Mouse (Mus musculus): ENCODE measurements at regions not wholly inside any gene's neighbourhood (a gene's known extent, or its start where the extent isn't known, plus 50 kb on each side); places are given as distances from the start of the nearest gene placed in this dataset.
A peak's percentile ranks its signal among the peaks of the same experiment; 100 is the strongest.
"Not testable (repeated sequence)": the region's sequence is repeated elsewhere in the genome, so short reads cannot be mapped to it uniquely, and the experiment has no call there.

- H3K27ac ChIP-seq (replicated peaks; ENCODE audit: low read depth, low read length); H3K9ac ChIP-seq (replicated peaks; ENCODE audit: low read length); H3K4me3 ChIP-seq (replicated peaks; ENCODE audit: low read depth, low read length); ATAC-seq (ENCODE audit: low FRiP score, low TSS enrichment); H3K4me2 ChIP-seq (ENCODE audit: low read length); H3K36me3 ChIP-seq (ENCODE audit: control insufficient read depth, insufficient read depth, low read length); H3K27me3 ChIP-seq (ENCODE audit: control insufficient read depth, insufficient read depth, low read length); DNase-seq; H3K4me1 ChIP-seq (ENCODE audit: control insufficient read depth, insufficient read depth, low read length); H3K9me3 ChIP-seq (ENCODE audit: control insufficient read depth, low read length): not testable (repeated sequence)
- WGBS = 72% methylated on average over 1 of the region's 1 CpGs
Measured at GRCm38 (mm10) chr3:29024851-29025250, 57.0 kb upstream of the Egfem1 start.

GRCm38 (mm10) chr3:29027726-29028125 lies 54.1 kb upstream of the Egfem1 start:
- no peak overlapping the region for H3K4me3 ChIP-seq (replicated peaks; ENCODE audit: low read depth, low read length)
- no peaks in the 10 kb centered on the region for H3K36me3 ChIP-seq (ENCODE audit: control insufficient read depth, insufficient read depth, low read length)
- no peak for ATAC-seq (ENCODE audit: low FRiP score, low TSS enrichment)
- no peak overlapping the region for H3K4me2 ChIP-seq (ENCODE audit: low read length)
- no peaks in the 10 kb centered on the region for H3K27me3 ChIP-seq (ENCODE audit: control insufficient read depth, insufficient read depth, low read length)
- H3K9me3 ChIP-seq (ENCODE audit: control insufficient read depth, low read length) = no peaks in the 10 kb centered on the region
- DNase-seq = no peak
- H3K4me1 ChIP-seq (ENCODE audit: control insufficient read depth, insufficient read depth, low read length) = no peaks in the 10 kb centered on the region
- no peak overlapping the region for H3K27ac ChIP-seq (replicated peaks; ENCODE audit: low read depth, low read length)
- no peak overlapping the region for H3K9ac ChIP-seq (replicated peaks; ENCODE audit: low read length)
- WGBS = 75% methylated on average over 2 of the region's 2 CpGs

GRCm38 (mm10) chr3:29030791-29031190 lies 51.0 kb upstream of the Egfem1 start:
- H3K4me1 ChIP-seq (ENCODE audit: control insufficient read depth, insufficient read depth, low read length) = no peaks in the 10 kb centered on the region
- DNase-seq (peak; percentile 27), ATAC-seq (ENCODE audit: low FRiP score, low TSS enrichment) (no peak)
- H3K9ac ChIP-seq (replicated peaks; ENCODE audit: low read length) = no peak overlapping the region
- H3K9me3 ChIP-seq (ENCODE audit: control insufficient read depth, low read length) = no peaks in the 10 kb centered on the region
- no peak overlapping the region for H3K4me2 ChIP-seq (ENCODE audit: low read length)
- no peak overlapping the region for H3K27ac ChIP-seq (replicated peaks; ENCODE audit: low read depth, low read length)
- H3K36me3 ChIP-seq (ENCODE audit: control insufficient read depth, insufficient read depth, low read length) = no peaks in the 10 kb centered on the region
- no peaks in the 10 kb centered on the region for H3K27me3 ChIP-seq (ENCODE audit: control insufficient read depth, insufficient read depth, low read length)
- no peak overlapping the region for H3K4me3 ChIP-seq (replicated peaks; ENCODE audit: low read depth, low read length)
- WGBS = 43% methylated on average over 7 of the region's 7 CpGs

- H3K4me1 ChIP-seq (ENCODE audit: control insufficient read depth, insufficient read depth, low read length) = no peaks in the 10 kb centered on the region
- WGBS = 52% methylated on average over 3 of the region's 3 CpGs
- DNase-seq (peak; percentile 32), ATAC-seq (ENCODE audit: low FRiP score, low TSS enrichment) (no peak)
- no peaks in the 10 kb centered on the region for H3K9me3 ChIP-seq (ENCODE audit: control insufficient read depth, low read length)
- no peak overlapping the region for H3K9ac ChIP-seq (replicated peaks; ENCODE audit: low read length)
- H3K27ac ChIP-seq (replicated peaks; ENCODE audit: low read depth, low read length) = no peak overlapping the region
- no peak overlapping the region for H3K4me2 ChIP-seq (ENCODE audit: low read length)
- H3K36me3 ChIP-seq (ENCODE audit: control insufficient read depth, insufficient read depth, low read length) = no peaks in the 10 kb centered on the region
- H3K27me3 ChIP-seq (ENCODE audit: control insufficient read depth, insufficient read depth, low read length) = no peaks in the 10 kb centered on the region
- no peak overlapping the region for H3K4me3 ChIP-seq (replicated peaks; ENCODE audit: low read depth, low read length)
Measured at GRCm38 (mm10) chr3:29031811-29032210, 50.0 kb upstream of the Egfem1 start.
